Mouse (Mus musculus) MEL-GATA-1-ER (cell line): ENCODE measurements around the gene Pot1a.

ENCODE experiments used
- DNase-seq: peaks from one replicate; pipeline ENCODE4 v3.0.0-alpha.2; 2012; ENCODE audit warnings: low read depth; ENCODE audit errors: extremely low read depth

The Pot1a gene

GRCm38 (mm10) chr6:25808806-25809495 is at the start of gene Pot1a:
Pot1a (minus strand) TSS chr6:25809246.
- peak; percentile 95 for DNase-seq

DNA sequence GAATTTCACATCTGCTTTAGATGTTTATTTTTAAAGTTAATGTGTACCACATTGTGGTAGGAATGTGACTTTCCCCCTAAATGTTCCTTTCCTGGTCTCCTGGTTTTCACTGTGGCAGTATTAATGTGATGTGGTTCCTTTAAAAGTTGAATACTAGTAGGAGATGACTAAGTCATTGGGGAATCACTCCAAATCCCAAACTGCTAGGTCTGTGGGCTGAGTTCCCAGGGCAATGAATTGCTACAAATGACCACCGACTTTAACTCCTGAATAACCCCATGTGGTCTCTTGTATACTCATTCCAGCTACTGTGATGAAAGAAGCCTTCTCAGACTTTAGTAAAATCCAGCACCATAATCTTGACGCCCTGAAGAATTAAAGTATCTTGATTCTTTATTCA is 27.2 kb upstream of the Pot1a start:
- DNase-seq = no peak

- DNase-seq = no peak
These were observed 3.0 kb downstream of the Pot1a start for GRCm38 (mm10) chr6:25806021-25806420.

DNA sequence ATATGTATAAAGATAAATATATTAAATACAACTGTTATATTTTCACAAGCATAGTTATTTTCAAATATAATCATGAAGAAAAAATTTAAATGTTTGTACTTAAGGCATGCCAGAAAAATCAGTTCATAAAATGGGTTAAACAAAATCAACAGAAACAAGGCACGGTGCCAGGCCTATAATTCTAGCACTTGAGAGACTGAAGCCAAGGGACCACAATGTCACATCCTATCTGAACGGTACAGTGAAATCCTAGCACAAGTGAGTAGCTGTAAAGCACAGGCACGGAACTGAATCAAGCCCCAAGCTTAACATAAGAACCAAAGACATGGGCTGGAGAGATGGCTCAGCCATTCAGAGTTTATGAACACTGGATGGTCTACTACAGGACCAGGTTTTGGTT is 6.8 kb downstream of the Pot1a start:
- DNase-seq = no peak

GRCm38 (mm10) chr6:25801230-25801629 is 7.8 kb downstream of the Pot1a start:
- DNase-seq = no peak

DNA sequence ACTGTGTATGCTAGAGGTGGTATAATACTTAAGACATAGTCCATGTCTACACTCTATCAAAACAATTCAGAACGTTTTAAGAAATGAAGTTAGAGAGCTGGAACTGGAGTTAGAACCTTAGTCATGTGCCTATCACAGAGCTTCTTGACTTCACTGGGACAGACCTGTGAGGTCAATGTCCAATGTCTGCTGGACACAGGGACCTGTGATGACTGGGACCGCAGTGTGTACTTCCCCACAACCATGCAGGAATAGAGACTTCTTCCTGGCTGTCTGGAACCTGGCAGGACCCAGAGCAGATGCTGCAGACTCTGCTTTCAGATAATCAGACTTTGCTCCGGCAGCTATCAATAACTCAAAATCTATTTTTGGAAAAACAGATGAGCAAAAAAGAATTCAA is 40.8 kb downstream of the Pot1a start:
- DNase-seq = no peak

DNA sequence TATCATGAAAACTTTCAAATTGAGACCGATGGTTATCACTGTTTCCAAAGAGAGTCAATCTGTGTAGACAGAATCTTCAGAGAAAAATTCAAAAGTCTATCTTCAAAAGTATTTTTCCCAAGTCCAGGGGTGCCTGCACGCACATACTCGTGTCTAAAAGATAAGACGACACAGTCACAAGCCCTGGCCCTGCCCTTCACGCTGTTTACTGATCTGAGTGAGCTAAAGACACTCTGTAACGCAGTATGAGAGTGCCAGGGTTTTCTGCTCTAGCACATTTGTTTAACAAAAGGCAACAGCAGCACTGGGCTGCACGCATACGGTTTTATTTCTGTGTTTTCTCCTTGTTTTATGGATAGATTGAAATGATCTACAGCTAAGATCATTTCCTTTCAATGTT is 41.5 kb downstream of the Pot1a start:
- no peak for DNase-seq

- DNase-seq = no peak
These were observed 42.0 kb downstream of the Pot1a start for GRCm38 (mm10) chr6:25767073-25767472.

DNA sequence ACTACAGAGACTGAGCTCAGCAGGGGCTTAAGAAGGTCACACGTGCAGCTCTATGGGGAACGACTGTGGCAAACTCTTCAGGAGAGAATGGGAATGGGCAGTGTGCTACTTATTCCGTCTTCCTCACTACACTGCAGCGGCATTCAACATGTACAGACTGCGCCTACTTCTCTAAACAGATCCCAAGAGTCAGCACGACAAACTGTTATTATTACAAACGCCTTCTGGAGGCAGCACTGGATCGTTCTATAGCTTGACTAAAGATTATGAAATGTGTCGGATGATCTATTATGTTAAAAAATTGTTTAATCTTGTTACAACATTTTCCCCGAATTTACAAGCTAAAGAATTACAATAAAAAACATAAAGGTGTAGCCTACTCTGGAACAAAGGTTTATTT is 42.8 kb downstream of the Pot1a start:
- DNase-seq = no peak

DNA sequence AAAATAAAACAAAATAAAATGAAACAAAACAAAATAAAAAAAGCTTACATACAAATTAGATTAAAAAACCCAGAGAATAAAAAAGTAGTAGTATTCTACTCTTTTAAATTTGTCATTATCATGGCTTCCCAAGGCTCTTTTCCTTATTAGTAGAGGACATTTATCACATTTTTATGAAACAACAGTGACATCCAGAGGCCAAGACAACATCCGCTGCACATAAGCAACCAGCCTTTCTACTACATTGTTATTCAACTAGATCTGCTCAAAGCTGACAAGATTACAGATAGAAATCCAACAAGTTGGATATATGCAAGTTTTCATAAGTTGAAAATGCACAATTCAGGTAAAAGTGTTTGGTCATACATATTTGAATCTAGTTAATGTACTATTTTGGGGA is 56.4 kb downstream of the Pot1a start:
- DNase-seq = no peak

GRCm38 (mm10) chr6:25736533-25736932 is 72.5 kb downstream of the Pot1a start:
- no peak for DNase-seq

GRCm38 (mm10) chr6:25726560-25726959 is 82.5 kb downstream of the Pot1a start:
- no peak for DNase-seq

- no peak for DNase-seq
These were observed 98.4 kb downstream of the Pot1a start for GRCm38 (mm10) chr6:25710601-25711000.

DNA sequence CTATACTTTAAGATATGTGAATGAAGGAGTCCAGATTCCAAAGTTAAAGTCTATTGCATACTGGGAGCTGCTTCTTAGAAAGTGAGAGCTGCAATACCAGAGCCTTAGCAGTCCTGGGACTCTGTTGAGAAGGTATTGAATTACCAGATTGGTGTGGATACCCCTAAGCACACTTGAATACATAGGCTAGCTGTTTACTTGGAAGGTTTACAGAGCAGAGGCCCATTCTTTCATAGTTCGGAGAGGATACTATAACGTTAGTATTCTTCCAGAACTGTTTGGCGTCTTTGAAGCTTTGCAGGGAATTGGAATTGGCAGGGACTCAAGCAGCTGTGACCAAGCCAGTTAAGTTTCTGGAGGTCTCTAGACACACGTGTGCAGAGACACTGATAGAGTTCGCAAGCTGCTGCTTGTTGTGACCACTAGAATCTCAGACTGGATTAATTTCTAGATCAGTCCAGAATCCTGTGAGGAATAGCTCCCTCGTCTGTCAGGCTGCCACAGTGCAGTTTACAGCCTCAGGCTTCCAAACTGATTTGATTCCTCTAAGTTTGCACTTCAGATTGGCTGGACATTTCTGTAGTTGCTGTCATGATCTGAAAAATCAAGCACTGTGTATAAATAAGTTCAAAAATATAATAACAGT is 99.7 kb downstream of the Pot1a start:
- no peak for DNase-seq

DNA sequence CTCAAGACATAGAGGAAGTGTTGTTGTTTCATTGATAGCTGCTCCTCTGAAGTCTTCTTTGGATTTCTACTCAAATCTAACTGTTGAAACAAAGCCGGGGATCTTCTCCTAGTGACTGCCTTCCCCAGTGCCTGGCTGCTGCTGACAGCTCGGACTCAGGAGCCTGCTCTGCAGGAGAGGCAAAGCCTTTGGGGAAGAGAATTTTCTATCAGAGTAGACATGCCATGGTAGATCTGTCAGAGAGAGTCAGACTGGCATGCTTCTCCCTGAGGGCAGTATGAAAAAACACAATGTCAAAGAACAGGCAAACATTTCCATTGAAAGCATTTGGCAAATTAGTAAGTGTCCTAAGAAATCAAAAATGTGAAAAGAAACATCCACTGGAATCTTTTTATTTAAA is 109.1 kb downstream of the Pot1a start:
- no peak for DNase-seq
